Mouse (Mus musculus): ENCODE data around the gene Gar1. TPM values are rescaled to one million over a fixed set of nuclear protein-coding genes. Genes with fewer than 3 reads are reported as not detected.

The Gar1 gene
- 10 to 100 TPM; 18.6 to 18.9 TPM for total RNA-seq (2021)

DNA sequence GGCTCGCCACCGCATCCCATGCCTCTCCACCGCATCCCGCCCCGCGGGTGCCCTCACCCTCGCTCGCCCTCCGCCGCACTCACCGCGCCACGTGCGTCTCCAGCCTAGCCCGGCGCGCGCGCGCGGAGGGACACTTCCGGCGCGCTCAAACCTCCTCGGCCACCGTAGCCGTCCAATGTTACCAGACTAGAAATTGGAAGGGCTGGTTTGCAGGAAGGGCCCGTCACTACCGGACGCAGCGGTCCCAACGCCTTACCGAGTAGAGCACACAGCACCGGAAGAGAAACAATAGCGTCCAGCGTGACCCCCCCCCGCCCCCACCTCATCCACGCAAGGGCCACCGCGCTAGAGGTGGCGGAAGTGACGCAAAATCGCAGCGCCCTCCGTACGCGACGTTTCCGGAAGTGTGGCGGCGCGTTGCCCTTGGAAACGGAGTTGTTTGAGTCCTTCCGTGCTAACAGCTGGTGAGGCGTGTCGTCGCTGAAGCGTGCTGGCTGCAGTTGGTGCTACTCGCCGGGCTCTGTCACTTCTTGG lies at the start of gene Gar1:
Gene Gar1 (minus strand): TSS at position 362 of the 534 bp plus-strand sequence.
- intact Hi-C loops (cut with DNase I): loop anchor here (2.0 to 10.0 kb wide), 4 partner anchors 46 to 874 kb away; partner anchors contain the start of genes Ostc and Pla2g12a
- DNase-seq (ENCODE audit: low spot score): peak; percentile 90

DNA sequence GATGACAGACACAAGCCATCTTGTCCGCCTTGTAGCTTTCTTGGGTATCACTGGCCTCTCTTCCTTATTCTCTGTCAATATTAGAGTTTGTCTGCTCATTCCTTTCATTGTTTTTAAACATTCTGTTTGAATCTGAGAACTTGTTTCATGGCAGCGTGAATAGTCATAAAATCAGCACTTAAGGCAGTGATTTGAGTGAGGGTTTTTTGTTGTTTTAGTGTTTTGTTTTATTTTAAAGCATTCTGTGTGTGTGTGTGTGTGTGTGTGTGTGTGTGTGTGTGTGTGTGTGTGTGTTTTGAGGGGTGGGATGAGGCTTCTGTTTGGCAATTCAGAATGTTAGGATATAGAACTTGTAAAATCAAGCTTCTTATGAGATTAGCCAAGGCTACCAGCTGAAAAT lies 48.7 kb upstream of the Gar1 start:
- intact Hi-C loops (cut with DNase I): loop anchor here (5.0 kb wide), 1 partner anchor 48 kb away; the partner anchor contains the start of gene Gar1
- DNase-seq (ENCODE audit: low spot score): no peak

DNA sequence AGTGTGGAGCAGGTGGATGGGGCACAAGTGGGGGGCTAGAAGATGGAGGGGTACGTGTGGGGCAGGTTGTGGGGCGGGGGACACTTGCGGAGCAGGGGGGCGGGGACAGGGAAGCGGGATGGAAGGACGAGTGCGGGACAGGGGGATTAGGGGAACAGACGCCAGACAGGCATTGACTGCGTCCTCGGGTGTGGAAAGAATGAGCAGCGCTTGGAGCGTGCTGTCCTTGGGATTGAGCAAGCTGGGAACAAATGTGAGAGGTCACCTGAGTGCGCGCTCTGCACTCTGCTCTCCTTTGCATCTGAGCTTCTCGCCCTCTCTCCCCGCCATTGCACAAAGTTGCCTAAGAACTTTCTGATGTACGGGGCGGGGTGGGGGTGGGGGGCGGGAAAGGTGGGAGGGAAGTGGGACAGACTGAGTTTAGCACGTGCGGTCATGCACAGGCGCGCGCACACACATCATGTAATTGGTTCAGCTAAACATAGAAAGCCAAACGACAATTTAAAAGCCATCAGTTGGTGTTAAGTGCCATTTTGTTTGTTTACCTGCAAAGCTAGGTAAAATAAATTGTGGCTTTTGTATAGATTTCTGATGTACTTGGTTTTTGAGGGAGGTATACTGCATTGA lies 48.0 kb upstream of the Gar1 start:
- no peak for DNase-seq (ENCODE audit: low spot score)
- intact Hi-C loops (cut with DNase I): loop anchor here (5.0 kb wide), 1 partner anchor 47 kb away; the partner anchor contains the start of gene Gar1

DNA sequence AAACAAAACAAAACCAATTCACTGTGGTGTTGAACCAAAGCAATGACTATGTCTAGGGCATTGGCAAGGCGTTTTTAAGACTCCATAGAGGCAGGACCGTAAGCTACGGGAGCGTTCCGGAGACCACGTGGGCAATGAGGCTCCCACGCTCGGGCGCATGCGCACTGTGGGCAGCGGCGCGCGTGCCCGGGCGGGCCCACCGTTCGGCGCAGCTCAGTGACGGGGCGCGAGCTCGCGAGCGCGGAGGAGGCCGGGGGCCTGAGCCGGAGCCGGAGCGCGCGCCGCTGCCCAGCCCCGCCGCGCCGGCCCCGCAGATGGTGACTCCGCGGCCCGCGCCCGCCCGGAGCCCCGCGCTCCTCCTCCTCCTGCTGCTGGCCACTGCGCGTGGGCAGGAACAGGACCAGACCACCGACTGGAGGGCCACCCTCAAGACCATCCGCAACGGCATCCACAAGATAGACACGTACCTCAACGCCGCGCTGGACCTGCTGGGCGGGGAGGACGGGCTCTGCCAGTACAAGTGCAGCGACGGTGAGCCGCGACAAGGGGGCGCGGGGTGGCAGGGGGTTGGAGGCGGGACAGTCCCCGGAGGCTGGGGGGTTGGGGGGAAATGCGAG lies 47.3 kb upstream of the Gar1 start, which contains the start of gene Pla2g12a:
Gene Pla2g12a (plus strand): TSS at position 202 of the 617 bp plus-strand sequence.
- intact Hi-C loops (cut with DNase I): loop anchor here (5.0 kb wide), 1 partner anchor 46 kb away; the partner anchor contains the start of gene Gar1
- peak; percentile 85 for DNase-seq (ENCODE audit: low spot score)

DNA sequence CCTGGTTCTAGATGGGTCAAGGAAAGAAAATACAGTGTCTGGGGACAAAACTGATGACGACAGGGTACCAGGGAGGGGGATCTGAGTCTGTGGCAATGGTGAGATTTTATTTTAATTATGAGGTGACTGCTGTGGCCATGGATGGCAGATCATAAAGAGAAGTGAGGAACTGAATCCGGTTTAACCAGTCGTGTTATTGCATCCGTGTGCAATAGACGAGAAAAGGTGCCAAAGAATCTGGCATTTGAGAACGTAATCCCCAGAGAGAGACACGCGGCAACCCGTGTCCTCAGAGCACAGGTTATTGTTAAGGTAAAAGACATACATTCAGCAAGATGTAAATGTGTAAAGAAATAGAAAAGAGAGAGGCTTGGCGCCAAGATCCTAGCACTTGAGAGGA lies 46.1 kb upstream of the Gar1 start:
- no peak for DNase-seq (ENCODE audit: low spot score)
- intact Hi-C loops (cut with DNase I): loop anchor here (5.0 kb wide), 1 partner anchor 45 kb away; the partner anchor contains the start of gene Gar1

DNA sequence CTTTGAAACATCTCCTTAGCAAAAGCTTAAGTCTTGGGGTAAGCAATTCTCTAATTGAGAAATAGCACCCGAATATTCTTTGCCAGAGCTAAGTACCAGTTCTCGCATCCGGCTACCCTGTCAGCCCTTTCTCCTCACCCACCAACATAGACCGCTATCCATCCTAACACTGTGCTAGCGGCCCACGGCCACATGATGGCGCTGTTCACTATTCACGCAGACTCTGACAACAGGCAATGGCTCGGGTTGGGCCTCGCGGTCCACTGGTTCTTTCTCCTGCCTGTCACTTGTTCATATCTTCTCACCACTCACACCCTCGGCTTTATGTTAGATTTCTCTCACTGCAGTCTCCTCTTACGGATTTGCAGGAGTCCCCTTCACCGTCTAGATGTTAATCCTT lies 32.5 kb upstream of the Gar1 start:
- intact Hi-C loops (cut with DNase I): loop anchor here (5.0 kb wide), 1 partner anchor 214 kb away; no protein-coding TSS in a partner anchor

DNA sequence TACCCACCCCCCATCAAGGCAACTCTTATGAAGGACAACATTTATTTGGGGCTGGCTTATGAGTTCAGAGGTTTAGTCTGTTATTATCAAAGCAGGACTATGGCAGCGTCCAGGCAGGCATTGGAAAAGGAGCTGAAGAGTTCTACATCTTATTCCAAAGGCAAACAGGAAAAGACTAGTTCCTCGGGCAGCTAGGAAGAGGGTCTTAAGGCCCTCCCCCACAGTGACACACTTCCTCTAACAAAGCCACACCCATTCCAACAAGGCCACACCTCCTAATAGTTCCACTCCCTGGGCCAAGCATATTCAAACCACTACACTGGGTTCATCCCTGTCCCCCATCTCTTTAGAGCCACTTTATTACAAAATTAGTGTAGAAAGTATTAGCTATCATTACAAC lies 31.4 kb upstream of the Gar1 start:
- intact Hi-C loops (cut with DNase I): loop anchor here (5.0 kb wide), 1 partner anchor 215 kb away; no protein-coding TSS in a partner anchor
- no peak for DNase-seq (ENCODE audit: low spot score)

More for the DNA sequence above, 32.5 kb upstream of the Gar1 start:
- DNase-seq (ENCODE audit: low spot score): no peak

DNA sequence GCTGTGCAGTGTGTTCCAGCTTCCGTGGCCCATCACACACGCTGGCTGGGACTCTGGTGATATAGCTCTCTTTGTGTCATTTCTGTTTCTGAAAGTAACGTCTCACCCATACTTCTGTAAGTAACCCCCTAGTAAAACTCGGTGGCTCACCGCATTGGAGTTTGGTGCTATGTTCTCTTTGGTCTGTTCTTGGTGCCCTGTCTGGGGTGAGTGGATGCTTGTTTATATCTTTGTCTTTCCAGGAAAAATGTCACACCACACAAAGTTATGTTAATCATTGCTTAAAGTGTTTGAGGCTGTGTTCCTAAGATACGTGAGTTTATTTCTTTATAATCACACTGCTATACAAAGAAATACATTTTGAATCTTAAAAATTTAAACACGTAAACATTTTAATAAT lies 15.7 kb upstream of the Gar1 start:
- no peak for DNase-seq (ENCODE audit: low spot score)
- intact Hi-C loops (cut with DNase I): no loop called here

DNA sequence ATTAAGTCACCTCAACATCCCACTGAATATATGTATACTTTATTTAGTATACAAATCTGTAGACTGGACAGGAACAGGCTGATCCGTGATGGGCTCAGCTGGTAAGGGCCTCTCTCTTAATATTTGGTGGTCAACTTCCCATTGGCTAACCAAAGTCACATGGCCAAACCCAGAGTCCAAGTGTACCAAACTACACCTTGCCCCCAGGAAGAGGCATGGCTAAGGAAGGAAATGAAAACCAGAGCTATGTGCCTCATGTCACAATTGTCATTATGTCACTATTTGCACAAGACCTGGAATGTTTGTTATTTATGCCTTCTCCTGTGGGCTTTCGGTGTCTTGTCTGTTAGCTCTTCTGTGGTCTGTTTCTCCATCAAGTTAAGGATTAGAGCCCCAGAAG lies 14.7 kb upstream of the Gar1 start:
- no peak for DNase-seq (ENCODE audit: low spot score)
- intact Hi-C loops (cut with DNase I): no loop called here

DNA sequence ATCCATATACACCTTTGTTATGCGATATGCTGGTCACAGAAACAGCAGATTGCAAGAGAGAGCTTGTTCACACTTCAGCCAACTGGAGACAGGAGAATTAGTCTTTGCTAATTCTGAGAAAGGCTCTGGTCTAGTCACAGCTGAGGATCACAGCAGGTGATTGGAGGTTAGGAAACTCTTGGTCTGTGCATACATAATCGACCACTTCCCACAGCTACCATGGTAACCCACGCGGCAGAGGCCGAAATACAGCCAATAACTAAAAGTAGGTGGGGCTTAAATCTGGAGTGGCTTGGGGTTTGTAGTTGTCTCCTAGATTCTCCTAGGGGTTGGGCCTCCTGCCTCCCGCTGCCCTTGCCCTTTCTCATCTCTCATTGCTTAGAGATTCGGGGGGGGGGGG lies 6.8 kb upstream of the Gar1 start:
- intact Hi-C loops (cut with DNase I): loop anchor here (10.0 kb wide), 1 partner anchor 867 kb away; the partner anchor contains the start of gene Ostc
- DNase-seq (ENCODE audit: low spot score): no peak

DNA sequence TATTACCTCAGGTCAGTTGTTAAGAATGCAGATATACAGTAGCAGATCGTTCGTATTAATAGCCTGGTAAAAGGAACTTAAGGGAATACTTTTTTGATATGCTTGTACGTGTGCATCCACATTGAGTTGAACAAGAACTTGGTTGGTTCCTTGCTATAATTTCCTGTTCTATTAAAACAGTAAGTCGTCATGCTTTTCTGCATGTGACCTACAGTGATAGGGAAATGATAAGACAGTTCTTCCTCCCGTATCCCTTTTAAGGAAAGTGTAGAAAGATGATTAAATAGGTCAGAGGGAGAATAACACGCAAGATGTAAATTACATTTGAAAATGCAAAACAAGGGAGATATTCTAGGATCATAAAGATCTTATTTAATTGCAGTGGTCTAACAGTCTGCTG lies 5.8 kb upstream of the Gar1 start:
- intact Hi-C loops (cut with DNase I): loop anchor here (10.0 kb wide), 1 partner anchor 868 kb away; the partner anchor contains the start of gene Ostc
- DNase-seq (ENCODE audit: low spot score): no peak

DNA sequence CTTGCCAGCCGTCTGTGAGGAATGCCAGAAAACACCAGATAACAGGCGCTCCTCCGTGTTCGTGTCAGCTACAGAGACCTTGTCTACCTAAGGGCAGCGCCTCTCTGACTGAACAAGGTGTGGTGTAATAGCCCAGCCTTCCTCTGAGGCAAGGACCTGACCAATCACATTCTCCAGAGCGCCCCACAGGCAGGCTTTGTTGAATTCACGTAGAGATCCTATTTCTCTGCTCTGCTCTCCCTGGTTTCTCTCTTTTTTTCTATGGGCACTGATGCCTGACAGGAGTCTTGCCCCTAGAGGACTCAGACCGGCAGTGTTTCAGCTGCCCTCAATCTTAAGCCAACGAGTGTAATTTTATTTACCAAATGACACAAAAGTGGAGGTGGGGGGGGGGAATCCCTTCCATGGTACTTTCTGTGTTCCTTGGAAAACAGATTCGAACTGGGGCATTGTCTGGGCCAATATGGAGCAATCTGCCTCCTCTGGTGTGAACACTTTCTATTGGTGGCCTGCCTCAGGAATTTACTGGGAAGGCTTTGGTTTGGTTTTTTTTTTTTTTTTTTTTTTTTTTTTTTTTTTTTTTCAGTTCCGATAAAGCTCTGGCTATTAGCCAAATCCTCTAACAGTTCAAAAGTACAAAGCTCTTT lies 5.0 kb upstream of the Gar1 start:
- intact Hi-C loops (cut with DNase I): loop anchor here (10.0 kb wide), 1 partner anchor 869 kb away; the partner anchor contains the start of gene Ostc
- DNase-seq (ENCODE audit: low spot score): no peak

DNA sequence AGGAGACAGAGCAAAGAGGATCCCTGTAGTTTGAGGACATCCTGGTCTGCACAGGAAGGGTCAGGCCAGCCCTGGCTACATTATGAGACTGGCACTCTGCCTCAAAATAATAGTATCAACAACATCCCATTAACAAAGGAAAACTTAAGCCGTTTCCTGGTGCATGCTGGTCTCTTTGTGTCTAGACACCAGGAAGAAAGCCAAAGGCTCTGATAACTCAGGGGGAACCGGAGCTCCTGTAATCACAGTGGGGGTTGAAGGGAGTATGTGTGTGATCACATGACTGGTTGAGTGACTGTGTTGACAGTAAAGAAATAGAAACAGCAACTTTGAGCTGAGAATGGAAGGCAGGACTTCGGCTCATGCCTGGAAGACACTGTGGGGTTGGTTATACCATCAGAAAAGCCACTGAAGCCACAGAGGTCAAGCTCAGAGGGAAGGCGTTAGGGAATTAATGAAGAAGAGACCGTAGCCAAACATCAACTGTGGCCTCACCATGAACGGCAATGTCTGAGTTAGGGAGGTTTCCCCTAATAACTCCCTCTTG lies 4.3 kb upstream of the Gar1 start, which contains the start of gene Cfi:
Gene Cfi (plus strand): TSS at position 497 of the 547 bp plus-strand sequence.
- no peak for DNase-seq (ENCODE audit: low spot score)
- intact Hi-C loops (cut with DNase I): loop anchor here (10.0 kb wide), 1 partner anchor 869 kb away; the partner anchor contains the start of gene Ostc

DNA sequence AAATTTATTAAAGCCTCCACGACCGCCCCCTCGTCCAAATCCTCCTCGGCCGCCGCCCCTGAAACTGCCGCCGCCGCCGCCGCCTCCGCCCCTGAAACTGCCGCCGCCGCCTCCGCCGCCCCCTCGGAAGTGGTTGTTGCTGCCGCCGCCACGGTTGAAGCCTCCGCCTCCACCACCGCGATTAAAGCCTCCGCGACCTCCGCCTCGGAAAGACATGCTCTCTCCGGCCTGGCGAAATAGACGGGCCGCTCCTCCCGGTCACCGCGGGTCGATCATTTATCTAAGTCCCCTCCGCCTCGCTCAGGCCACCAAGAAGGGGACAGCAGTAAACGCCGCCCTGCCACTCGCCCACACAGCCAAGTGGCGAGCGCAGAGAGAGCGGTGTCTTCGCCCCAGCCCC lies 570 bp downstream of the Gar1 start:
- intact Hi-C loops (cut with DNase I): loop anchor here (2.0 to 10.0 kb wide), 4 partner anchors 47 to 874 kb away; partner anchors contain the start of genes Ostc and Pla2g12a
- DNase-seq (ENCODE audit: low spot score): no peak

DNA sequence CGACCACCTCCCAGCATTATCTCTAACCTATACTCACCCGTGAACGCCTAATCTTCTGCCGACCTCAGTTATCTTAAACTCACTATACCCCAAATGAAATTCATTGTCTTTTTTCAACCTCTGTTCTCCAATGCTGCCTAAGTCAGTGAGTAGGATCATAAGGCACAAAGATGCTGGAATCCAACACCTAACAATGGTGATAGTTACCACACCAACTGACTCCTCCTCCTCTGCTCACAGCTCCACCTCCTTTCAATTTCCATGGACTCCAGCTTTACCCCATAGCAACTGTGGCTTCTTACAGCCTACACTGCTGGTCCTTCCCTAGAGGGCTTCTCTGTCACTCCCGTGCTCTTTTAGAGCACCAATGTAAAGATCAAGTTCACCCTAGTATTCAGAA lies 3.5 kb downstream of the Gar1 start:
- no peak for DNase-seq (ENCODE audit: low spot score)
- intact Hi-C loops (cut with DNase I): loop anchor here (5.0 to 10.0 kb wide), 3 partner anchors 235 to 293 kb away; partner anchors contain the start of genes Elovl6 and Sec24b

DNA sequence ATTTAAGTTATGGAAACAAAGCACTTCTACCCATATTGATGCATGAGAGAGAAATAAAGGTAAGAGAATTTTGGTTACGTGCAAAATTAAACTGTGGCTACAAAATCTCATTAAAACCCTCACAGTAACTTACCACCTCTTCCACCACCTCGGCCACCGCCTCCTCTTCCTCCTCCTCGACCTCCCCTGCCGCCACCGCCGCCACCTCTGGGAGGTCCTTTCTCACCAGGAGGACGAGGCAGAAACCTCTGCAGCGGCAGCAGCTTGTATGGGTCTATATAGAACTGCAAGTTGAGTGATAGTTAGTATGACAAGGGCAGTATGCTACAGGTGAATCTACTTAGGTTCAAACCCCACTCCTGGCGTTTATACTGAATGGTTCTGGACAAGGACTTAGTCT lies 4.5 kb downstream of the Gar1 start:
- intact Hi-C loops (cut with DNase I): loop anchor here (5.0 to 10.0 kb wide), 3 partner anchors 236 to 292 kb away; partner anchors contain the start of genes Elovl6 and Sec24b
- no peak for DNase-seq (ENCODE audit: low spot score)

DNA sequence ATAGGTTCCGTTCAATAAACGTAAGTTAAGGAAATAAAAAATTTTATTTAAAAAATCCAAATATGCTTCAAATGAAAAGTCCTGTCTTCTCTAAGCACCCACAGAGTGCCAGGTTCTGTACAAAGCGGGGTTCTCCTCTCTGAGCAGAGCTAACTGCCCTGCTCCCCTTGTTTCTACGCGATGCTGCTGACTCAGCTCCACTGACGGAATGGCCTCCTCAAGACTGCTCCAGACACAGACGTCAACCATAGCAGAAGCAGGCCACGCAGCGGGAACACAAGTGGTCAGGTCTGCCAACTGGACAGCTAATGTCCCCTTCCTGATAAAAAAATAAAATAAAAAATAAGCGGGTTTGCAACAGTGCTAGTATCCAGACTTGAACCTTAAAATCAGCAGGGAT lies 6.3 kb downstream of the Gar1 start:
- DNase-seq (ENCODE audit: low spot score): no peak
- intact Hi-C loops (cut with DNase I): loop anchor here (5.0 to 10.0 kb wide), 3 partner anchors 237 to 290 kb away; partner anchors contain the start of genes Elovl6 and Sec24b

DNA sequence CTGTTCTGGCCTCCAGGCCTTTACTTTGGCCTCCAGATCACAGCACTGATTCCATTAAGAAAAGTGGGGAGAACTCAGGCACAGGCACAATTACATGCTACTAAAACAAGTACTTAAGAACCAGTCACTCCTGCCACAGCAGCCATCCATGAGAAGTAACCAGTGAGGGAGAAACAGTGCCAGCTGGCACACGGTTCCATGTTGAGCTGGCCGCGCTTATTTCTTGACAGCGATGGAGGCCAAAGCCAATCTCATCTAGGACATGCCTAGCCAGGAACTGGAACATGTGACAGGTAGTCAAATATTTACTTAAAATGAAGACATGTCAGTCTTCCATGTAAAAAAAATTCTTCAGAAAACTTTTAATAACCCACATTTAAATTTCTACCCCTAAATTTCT lies 7.0 kb downstream of the Gar1 start:
- no peak for DNase-seq (ENCODE audit: low spot score)
- intact Hi-C loops (cut with DNase I): loop anchor here (10.0 kb wide), 1 partner anchor 289 kb away; the partner anchor contains the start of gene Elovl6

DNA sequence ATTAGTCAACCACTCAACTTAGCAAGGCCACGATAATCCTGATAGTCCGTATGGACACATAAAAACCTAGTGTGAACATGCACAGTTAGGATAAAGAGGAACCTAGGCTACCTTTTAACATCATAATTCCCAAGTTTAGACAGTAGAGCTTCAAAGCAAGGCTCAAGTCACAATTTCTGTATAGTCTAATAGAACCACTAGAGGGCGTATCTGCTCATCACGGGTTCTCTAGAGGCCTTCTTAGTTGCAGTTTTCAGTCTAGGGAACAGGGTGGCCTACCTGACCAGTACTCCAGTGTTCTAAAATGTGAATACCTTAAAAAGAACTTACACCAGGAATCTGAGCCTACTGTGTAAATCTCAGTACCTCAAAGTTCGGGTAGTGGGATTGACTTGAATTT lies 7.9 kb downstream of the Gar1 start:
- intact Hi-C loops (cut with DNase I): loop anchor here (10.0 kb wide), 1 partner anchor 288 kb away; the partner anchor contains the start of gene Elovl6
- no peak for DNase-seq (ENCODE audit: low spot score)
